Mouse (Mus musculus) cerebellum, adult (tissue): Measurements from ENCODE around the gene Nacc2.

Experiments
- ATAC-seq: cut with Nextera tagmentation; 2 replicates; pipeline ENCODE4 v1.9.2; 2017; ENCODE audit warnings: mild to moderate bottlenecking, moderate library complexity, mixed read lengths; ENCODE audit not compliant: insufficient number of reproducible peaks, low FRiP score, low TSS enrichment

Nacc2 gene

DNA sequence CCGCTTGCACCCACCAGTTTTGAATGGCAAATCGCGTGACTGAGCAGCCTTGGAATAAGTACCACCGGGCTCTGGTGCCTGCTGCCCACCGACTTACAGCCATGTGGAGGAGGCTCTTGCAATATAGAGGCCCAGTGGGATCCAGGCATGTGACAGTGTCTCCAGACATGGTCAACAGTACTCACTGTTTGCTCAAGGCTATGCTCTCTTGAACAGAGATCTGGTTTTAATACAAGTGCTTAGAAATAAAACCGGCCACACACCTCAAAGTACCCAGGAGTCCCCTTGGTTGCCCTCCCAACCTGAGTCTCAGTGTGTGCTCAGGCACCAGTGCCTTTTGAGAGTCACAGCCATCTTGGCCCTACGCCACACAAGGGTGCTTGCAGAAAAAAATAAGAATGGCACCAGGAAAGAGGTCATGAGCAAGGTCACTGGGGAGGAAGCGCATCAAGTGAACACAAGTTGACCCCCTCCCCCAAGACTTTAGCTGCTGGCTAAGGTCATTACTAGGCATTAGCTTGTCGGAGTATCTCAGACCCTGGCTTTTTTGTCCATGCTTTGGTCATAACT lies at the start of gene Nacc2:
Gene Nacc2, minus strand, starts transcription at position 142 of the 570 bp plus-strand sequence.
- ATAC-seq = no peak

DNA sequence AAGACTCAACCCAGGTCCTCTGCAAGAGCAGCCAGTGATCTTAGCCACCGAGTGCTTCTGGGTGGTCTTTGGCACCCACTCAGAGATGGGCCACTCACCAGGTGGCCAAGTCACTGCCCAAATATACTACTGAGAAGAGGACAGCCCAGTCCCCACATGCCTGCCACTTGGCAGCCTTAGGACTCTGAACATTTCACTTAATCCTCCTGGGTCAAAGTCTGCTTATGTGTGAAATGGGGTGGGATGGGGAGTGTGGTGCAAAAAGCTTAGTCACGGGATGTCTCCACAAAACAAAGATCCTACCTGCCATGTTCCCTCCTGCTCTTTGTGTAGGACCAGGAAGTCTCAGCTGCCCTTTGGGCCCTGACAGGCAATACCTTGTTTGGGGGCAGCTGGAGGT lies 49.1 kb upstream of the Nacc2 start:
- ATAC-seq = no peak

DNA sequence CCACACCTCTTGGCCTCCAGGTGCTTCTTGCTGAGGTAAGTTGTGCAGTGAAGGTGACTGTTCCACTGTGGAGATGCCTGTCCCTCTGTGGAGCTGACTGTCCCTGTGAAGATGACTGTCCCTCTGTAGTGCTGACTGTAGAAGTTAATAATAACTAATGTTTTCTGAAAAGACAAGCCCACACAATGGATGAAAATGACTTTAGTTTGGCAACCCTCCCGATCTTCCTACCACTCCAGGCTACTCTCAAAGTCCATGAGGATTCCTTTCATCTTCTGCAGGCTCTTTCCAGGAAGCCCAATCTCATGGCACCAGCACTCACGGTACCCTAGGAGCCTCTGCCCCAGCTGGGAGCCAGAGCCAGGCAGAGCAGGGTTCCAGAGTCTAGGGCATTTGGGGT lies 47.4 kb upstream of the Nacc2 start:
- no peak for ATAC-seq

DNA sequence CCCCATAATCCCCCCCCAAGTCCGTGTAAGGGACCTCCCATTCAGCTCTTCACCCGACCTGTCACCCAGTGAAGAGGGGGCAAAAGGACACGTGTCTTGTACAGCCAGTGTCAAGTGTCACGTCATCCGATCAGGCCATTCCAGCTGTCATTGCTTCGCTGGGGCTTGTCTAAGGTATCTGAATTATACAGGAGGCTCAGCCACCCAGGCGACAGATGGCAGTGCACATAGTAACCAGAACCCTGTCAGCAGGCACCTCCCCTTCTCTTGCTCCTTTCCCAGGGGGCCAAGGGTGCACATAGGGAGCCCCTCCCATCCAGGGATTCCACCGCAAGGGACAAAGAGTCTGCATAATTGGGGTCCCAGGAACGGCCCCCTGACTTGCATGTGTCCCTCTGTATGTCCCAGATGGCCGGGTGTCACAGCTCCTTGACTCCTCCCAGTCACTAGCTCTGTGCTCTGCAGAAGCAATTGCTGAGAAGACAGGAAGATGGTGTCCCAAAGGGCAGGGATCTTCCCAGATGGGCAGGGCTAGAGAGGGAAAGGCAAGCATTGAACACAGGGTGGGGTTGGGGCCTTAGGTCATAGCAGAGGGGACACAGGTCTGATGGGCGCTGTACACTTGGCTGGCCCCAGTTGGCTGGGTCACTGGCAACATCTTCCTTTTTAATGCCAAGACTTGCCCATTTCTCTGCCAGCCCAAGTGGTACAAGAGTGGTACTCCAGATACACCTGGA lies 46.0 kb upstream of the Nacc2 start:
- no peak for ATAC-seq

DNA sequence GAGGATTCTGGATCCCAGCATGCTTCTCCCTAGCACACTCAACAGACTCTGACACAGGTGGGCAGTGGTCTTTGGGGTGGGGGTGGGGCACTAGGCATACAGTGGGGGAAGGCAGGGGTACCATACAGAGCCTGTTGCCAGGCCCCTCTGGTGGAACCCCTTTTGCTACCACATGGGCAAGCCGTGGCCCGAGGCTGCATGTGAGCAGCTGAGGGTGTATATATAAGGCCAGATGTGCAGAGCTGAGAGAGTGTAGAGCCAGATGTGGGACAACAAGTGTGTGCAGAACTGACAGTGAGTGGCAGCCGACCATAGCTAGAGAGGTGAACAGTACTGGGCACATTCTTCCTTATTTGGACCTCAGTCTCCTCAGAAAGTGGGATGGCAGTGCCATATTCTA lies 43.9 kb upstream of the Nacc2 start:
- no peak for ATAC-seq

DNA sequence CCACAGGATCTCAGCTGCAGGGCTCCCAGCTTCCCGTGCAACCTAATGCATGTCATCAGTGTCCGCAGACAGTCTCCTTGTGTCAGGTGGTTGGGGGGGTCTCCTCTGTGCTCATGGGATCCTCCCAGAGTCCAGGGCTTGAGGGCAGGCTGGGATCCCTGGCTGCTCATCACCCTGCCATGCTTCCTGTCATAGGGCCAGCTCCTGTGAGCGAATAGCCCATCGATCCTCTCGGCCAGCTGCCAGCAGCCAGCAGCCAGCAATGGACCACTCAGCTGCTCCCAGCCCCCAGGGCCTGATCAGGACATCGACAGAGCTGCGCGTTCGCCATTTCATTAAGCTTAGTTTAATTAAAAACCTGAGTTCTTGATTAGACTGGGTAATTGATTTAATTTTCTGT lies 35.0 kb upstream of the Nacc2 start:
- no peak for ATAC-seq

DNA sequence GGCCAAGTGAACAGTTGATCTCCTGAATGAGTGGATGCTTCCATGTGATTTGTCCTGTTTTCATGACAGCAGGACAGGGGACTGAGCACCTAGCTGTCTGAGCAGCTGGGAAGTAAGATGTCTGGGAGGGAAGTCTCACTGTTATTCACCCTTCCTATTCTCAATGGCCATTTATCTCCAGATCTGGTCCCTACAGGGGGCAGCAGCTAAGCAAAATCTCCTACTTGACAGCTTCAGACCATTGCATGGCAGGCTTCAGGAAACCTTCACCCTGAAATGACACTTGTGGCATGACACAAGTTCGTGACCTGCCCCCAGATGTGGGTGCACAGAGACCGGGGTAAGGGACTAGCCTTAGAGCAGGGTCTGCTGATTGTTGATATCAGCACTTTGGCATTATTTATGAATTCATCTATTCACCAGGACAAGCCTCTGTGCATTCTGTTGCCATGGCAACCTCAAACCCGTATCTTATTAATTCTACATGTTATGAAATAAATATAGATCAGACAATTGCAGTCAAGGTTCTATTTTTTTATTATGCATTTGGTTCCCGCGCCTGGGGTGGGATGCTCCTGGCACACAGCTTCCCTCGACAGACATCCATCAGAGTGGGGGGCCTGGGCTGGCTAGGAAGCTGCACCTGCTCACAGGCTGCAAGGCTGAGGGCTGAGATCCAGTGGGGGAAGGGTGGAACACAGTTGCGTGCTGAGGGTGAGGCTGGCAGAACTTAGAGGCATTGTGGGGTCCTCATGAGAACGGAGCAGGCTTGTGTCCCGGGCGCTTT lies 33.4 kb upstream of the Nacc2 start:
- ATAC-seq = no peak

DNA sequence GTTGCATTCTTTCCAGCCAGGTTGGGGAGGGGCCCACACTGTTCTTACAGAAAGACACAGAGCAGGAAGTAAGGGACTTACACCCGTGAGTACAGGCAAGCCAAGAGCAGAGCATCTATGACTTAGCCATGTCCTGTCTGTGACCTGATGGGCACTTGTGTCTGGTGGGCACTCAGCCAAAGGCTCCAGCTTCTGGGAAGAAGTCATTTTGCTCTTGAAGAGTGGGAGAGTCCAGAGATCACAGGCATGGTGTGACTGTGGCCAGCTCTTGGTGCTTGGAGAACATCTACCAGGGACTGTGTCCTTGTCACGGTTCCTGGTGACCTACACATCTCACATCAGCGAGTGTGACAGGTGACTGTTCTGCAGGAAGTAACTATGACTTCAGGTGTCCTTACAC lies 32.7 kb upstream of the Nacc2 start:
- no peak for ATAC-seq

DNA sequence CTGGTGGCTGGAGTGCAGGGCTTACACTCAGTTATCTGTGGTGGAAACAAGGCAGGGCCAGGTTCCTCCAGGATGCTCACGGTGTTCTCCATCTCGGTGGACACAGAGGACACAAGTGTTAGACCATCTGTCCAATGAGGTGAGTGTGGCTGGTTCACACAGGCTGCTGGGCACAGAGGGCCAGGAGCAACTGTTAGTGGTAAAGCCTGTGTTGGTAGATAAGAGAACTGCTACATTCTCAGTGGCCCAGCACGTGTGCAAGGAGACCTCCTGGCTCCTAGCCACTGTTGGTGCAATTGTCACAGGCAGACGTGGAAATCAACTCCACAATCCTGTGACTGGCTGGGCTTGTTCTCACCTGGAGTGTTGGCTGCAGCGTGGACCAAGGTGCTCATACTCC lies 31.6 kb upstream of the Nacc2 start:
- no peak for ATAC-seq

DNA sequence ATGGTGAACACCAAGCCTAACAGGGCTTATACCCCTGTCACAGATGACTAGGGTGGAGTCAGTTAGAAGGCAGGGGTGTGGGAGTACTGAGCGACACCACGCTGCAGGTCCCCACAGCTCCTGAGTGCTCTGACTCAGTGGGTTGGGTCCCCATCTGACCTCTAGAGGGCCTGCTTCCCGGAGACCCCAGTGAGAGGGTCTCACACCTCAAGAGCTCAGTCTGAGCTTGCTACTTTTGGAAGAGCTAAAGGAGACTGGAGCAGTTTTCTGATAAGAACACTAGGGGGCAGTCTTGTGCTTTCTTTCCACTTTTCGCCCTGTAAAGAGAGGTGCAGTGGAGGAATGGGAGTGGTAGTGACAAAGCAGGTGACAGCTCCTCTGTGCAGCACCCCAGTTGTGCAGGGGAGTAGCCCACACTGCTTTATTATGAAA lies 30.9 kb upstream of the Nacc2 start:
- ATAC-seq = peak; percentile 71

DNA sequence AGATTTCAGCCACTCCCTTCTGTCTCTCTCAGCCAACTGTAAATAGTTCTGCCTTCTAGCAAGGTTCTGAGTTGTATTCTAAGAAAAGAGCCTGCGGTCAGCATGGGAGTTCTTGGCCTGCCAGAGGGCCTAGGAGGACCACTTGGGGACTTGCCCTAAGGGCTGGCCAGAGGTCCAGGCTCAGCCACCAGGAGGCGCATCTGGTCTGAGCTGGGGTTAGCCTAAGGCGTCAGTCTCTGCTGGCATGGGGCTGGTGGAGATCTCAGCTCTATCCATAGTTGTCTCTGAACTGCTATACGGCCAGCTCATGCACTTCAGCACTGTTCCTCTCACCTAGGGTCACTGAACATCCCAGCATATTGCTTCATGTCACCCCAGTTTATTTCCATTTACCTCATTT lies 30.3 kb upstream of the Nacc2 start:
- ATAC-seq = no peak

DNA sequence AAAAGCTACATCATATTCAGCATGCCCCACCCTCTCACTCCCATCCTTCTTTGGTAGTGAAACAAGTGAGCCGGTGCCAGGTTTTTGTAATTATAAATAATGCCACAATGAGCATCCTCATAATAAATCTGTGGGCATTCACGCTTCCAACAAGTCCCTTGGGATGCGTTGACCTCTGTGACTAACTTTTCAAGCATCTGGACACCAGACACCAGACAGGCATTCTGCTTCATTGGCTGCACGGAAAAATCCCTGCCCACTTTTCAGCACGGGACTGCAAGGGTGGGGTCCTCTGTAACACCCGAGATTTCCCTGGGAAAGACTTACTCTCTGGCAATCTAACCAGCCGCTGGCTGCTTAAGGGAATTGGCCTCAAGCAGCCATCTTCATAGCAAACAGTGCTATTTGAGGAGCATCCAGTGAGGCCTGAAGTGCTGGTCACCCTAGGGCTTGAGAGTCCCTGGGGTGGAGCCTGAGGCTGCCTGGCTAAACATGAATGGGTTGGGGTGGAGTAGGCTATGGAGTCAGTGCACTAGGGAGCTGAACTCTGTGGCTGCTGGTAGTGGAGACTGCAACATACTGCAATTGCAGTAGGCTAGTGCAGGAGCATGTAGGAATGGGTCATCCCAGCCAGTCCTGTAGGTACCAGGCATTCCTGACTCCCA lies 24.8 kb upstream of the Nacc2 start:
- ATAC-seq = no peak

DNA sequence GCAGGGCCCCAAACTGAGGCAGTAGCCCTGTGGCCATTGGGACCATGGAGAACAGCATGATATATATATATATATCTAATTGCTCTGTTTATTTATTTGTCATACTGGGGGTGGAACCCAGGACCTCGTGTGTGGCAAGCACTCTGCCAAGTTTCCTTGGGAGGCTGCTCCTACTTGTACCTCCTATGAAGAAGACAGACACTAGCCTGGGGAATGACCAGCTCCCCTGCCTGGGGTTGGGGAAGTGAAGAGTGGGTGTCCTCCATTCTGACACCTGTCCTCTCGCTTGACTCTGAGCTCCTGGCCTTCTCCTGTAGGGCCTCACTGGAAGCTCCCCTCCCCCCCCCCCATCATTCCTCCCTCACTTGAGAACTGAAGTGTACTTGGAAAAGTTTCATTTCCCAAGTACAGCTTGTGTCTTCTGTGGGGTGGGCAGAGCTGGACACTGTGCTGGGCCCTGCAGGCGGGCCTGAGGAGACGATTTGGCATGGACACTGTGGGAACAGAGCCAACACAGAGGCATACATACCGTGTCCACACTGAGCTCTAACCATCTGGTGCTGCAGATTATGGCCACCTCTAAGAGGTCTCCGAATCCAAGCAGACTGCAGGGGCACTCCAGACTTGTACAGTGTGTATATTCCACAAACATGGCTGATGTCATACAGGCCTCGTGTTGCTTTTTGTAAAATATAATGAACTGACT lies 23.5 kb upstream of the Nacc2 start:
- peak; percentile 74 for ATAC-seq

DNA sequence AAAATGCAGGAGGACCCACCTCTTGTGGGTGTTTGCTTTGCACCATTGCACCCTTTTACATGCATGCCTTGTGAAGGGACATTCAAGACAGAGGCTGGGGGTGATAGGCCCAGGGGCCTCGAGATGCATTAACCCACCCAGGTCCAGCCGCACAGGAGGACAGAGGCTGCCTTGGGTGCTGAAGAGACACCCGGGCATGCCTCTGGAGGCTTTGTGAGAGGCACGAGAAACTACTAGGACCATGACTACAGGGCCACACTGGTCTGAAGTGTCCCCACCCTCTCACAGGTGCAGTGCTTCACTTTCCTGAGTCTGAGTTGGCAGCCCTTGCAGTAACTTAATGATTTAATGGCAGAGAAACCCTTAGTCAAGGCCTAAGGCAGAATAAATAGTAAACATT lies 22.1 kb upstream of the Nacc2 start:
- no peak for ATAC-seq

DNA sequence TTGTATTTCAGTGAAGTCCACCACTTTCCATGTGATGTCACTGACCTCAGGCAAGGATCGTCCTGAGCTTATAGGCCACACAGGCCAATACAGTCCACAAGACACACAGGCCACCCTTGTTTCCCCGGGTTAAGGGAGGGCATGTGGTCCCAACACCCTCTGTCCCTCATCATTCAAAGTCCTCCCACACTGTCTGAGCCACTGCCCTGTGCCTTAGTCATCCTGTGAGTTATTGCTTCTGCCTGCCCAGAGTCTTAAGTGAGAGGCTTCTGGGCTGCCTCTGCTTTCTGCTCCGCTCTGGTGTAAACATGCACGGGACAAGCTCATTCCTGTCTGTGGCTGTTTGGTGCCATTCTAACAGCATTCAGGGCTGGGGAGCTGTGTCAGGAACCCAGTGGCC lies 21.3 kb upstream of the Nacc2 start:
- ATAC-seq = no peak

DNA sequence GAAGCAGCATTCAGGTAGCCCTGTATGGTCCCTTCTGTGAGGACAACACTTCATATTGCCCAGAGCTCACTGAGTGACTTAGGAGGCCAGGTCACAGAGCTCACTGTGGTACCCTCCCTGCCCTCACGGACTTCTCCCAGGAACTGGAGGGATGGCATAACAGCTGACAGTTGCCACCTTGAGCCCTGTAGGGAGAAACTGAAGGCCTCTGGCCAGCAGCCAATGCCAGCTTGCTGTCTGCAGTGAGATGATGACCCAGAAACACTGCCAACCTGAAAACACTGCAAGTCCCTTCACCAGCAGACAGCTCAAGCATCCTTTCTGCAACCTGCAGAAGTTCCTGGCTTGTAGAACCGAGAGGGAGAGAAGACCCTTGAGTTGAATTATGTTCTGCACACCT lies 20.5 kb upstream of the Nacc2 start:
- ATAC-seq = no peak

DNA sequence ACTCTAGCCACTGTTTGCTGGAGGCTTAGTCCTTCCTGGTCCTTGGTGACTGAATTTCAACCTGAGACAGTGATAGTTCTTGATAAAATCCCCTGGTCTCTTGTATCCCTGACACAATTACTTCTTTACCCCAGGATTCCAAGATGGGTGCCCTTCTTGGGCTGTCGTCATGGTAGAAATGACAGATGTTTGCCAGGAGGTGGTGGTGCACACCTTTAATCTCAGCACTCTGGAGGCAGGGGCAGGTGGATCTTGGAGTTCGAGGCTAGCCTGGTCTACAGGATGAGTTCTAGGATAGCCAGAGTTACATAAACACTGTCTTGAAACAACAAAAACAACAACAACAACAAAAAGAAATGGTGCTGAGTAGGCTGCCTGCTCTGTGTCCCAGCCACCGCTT lies 20.0 kb upstream of the Nacc2 start:
- ATAC-seq = no peak

DNA sequence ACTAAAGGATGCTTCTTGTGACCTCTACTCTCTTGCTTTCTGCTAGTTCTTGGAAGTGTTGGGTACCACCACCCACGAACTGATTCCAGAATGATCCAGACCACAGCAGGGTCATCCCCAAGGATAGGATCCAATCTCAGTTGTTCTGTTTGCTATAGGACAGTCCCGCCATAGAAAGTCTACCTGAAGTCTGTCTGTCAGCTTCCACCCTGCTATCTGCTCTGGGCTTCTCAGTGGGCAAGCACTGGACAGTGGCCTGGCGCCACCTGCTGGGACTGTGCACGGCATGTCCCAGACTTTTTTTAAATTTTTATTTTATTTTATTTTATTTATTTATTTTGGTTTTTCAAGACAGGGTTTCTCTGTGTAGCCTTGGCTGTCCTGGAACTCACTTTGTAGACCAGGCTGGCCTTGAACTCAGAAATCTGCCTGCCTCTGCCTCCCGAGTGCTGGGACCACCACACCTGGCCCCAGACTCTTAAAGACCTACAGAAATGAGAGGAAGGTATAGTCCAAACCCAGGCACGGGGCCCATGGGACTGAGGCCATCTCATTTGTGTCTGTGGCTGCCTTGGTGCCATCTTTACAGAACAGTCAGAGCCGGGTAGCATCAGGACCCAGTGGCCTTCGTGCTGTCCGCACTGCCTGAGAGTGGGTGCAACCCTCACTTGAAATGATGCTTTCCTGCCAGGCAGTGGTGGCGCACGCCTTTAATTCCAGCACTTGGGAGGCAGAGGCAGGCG lies 19.0 kb upstream of the Nacc2 start:
- ATAC-seq = no peak

DNA sequence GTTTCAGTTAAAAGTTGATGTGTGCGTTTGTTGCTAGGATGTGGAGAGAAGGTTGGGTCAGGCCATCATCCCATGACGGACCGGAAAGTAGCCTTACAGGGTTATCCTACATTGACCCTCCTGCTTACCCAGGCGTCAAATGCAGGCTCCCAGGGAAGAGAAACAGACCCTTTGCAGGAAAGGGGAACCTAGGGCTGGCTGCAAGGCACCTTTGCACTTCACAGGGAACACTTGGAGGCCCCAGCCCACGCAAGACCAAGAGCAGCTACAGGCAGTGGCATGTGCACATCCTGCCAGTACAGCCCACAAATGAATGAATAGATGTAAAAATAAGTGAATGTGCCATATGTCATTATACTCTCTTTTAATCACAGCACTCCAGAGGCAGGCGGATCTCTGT lies 17.9 kb upstream of the Nacc2 start:
- ATAC-seq = no peak; the same call in 1 of the 2 replicates

DNA sequence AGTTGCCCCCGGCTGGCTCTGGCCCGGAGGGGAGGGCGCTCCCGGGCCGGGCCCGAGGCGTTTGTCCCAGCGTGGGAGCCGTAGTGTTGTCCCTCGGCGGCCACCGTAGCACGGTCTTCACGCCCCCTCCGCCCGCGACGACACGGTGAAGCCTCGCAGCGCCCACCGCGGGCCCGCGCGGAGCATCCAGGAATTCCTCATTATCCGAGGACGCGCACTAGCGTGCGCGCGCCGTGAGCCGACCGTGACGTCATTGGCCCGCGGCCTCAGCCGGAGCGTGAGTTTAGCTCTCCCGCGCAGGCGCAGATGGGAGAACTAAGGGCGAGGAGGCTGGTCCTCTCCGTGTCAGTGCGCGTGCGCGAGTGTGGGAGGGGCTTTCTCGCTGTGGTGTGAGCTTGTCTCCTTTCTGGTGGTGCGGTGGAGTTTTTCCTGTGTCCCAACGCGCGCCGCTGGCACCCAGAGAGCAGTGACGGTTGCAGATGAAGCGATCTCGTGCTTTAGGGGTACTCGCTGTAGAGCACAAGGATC lies 17.3 kb upstream of the Nacc2 start:
- ATAC-seq = peak; percentile 74
